ENCODE assay signal across 22 mouse cellular contexts in genomic region chr19:15669541-15669940, GRCm38 (mm10).
DNase-seq lines count a peak whose midpoint lies in the region; ATAC-seq lines count a peak whose summit lies in the region.
"Had no signal": no experiment of that assay in that cellular context is flagged by ENCODE, and none has a peak within 500 bp of the region (broad histone marks: within the 10 kb centered on the region; RNA-seq: fewer than 3 reads in every experiment).

No protein-coding gene starts in this region.

- H3K9me3 ChIP-seq in forebrain, embryonic 13.5 days (replicated peaks), result no peaks in the 10 kb centered on the region
- no peaks in the 10 kb centered on the region for H3K9me3 ChIP-seq in forebrain, embryonic 11.5 days (ENCODE audit: control insufficient read depth, low read length)
- H3K9me3 ChIP-seq in forebrain, embryonic 16.5 days (ENCODE audit: control insufficient read depth, low read length), result no peaks in the 10 kb centered on the region
- H3K9me3 ChIP-seq in midbrain, embryonic 16.5 days (replicated peaks; ENCODE audit: control insufficient read depth, low read length, poor library complexity, severe bottlenecking), result no peaks in the 10 kb centered on the region
- H3K9me3 ChIP-seq: embryonic facial prominence, embryonic 15.5 days; heart, embryonic 15.5 days; liver, embryonic 15.5 days; neural tube, embryonic 12.5 days had no signal

- H3K4me3 ChIP-seq in forebrain, embryonic 13.5 days, result no peak overlapping the region
- H3K4me3 ChIP-seq in forebrain, embryonic 11.5 days (ENCODE audit: low read depth, low read length), result no peak overlapping the region
- no peak overlapping the region for H3K4me3 ChIP-seq in forebrain, embryonic 16.5 days (replicated peaks; ENCODE audit: low read length)
- no peak overlapping the region for H3K4me3 ChIP-seq in midbrain, embryonic 16.5 days (ENCODE audit: low read depth, low read length)
- H3K4me3 ChIP-seq: embryonic facial prominence, embryonic 15.5 days; gastrocnemius, adult 2 months; heart, embryonic 15.5 days; liver, embryonic 15.5 days; neural tube, embryonic 12.5 days had no signal

- peaks cover 26% of the 10 kb centered on the region for H3K27me3 ChIP-seq in forebrain, embryonic 13.5 days
- H3K27me3 ChIP-seq in forebrain, embryonic 11.5 days (ENCODE audit: control insufficient read depth, insufficient read depth, low read length), result no peaks in the 10 kb centered on the region
- H3K27me3 ChIP-seq in forebrain, embryonic 16.5 days (replicated peaks; ENCODE audit: control insufficient read depth, insufficient read depth, low read length), result peaks cover 14% of the 10 kb centered on the region
- H3K27me3 ChIP-seq in midbrain, embryonic 16.5 days (ENCODE audit: control insufficient read depth, insufficient read depth, low read depth, low read length), result no peaks in the 10 kb centered on the region
- H3K27me3 ChIP-seq: embryonic facial prominence, embryonic 15.5 days; heart, embryonic 15.5 days; liver, embryonic 15.5 days; neural tube, embryonic 12.5 days had no signal

- peaks cover 29% of the 10 kb centered on the region for H3K4me1 ChIP-seq in forebrain, embryonic 13.5 days
- H3K4me1 ChIP-seq in forebrain, embryonic 11.5 days (replicated peaks; ENCODE audit: control insufficient read depth, insufficient read depth, low read length), result peaks cover 2% of the 10 kb centered on the region; the same call in 1 of the 2 replicates
- H3K4me1 ChIP-seq in forebrain, embryonic 16.5 days (replicated peaks; ENCODE audit: control insufficient read depth, insufficient read depth, low read length), result peaks cover 19% of the 10 kb centered on the region
- H3K4me1 ChIP-seq in midbrain, embryonic 16.5 days (ENCODE audit: control insufficient read depth, insufficient read depth, low read length), result peaks cover 25% of the 10 kb centered on the region
- H3K4me1 ChIP-seq: heart, embryonic 15.5 days; liver, embryonic 15.5 days had no signal

- no peaks in the 10 kb centered on the region for H3K36me3 ChIP-seq in forebrain, embryonic 13.5 days (ENCODE audit: poor library complexity, severe bottlenecking)
- no peaks in the 10 kb centered on the region for H3K36me3 ChIP-seq in forebrain, embryonic 11.5 days (ENCODE audit: control insufficient read depth, insufficient read depth, low read length)
- no peaks in the 10 kb centered on the region for H3K36me3 ChIP-seq in forebrain, embryonic 16.5 days (ENCODE audit: control insufficient read depth, insufficient read depth)
- H3K36me3 ChIP-seq in midbrain, embryonic 16.5 days (ENCODE audit: control insufficient read depth, insufficient read depth, low read length), result no peaks in the 10 kb centered on the region
- H3K36me3 ChIP-seq: embryonic facial prominence, embryonic 15.5 days; heart, embryonic 15.5 days; liver, embryonic 15.5 days; neural tube, embryonic 12.5 days had no signal

- no peak overlapping the region for H3K4me2 ChIP-seq in forebrain, embryonic 13.5 days
- H3K4me2 ChIP-seq in forebrain, embryonic 11.5 days (ENCODE audit: low read depth, low read length, severe bottlenecking), result no peak overlapping the region
- H3K4me2 ChIP-seq in forebrain, embryonic 16.5 days (ENCODE audit: low read length), result no peak overlapping the region
- H3K4me2 ChIP-seq in midbrain, embryonic 16.5 days (ENCODE audit: low read length), result no peak overlapping the region
- H3K4me2 ChIP-seq: embryonic facial prominence, embryonic 15.5 days; heart, embryonic 15.5 days; liver, embryonic 15.5 days; neural tube, embryonic 12.5 days had no signal

- peak overlapping the region; percentile 75; the same call in 1 of the 2 replicates for H3K27ac ChIP-seq in forebrain, embryonic 13.5 days
- no peak overlapping the region for H3K27ac ChIP-seq in forebrain, embryonic 11.5 days (ENCODE audit: low read depth, low read length)
- no peak overlapping the region for H3K27ac ChIP-seq in forebrain, embryonic 16.5 days (ENCODE audit: low read length)
- peak overlapping the region; percentile 47; the same call in 1 of the 2 replicates for H3K27ac ChIP-seq in midbrain, embryonic 16.5 days (ENCODE audit: low read length)
- H3K27ac ChIP-seq: embryonic facial prominence, embryonic 15.5 days; gastrocnemius, adult 2 months; heart, embryonic 15.5 days; kidney, postnatal 0 days; liver, embryonic 15.5 days had no signal

- DNase-seq in forebrain, embryonic 11.5 days (ENCODE audit: low spot score), result no peak
- peak; percentile 56 for DNase-seq in left cerebral cortex, postnatal 4 days
- DNase-seq in left cerebral cortex, adult 11 months (ENCODE audit: low spot score), result no peak
- no peak for DNase-seq in ovary, postnatal 10 days (ENCODE audit: low spot score)
- DNase-seq in thymus, postnatal 25 days, result no peak
- DNase-seq: B cell, adult 2 months; cerebellum, adult 9-10 months; embryo, embryonic 11 days; gastrocnemius, adult 2 months; heart, adult 18-20 months; retina, postnatal 1 day; spleen, adult 18-20 months; thymus, adult 2 months had no signal

- WGBS in forebrain, embryonic 13.5 days, result 54% methylated on average over 7 of the region's 7 CpGs
- 77% methylated on average over 7 of the region's 7 CpGs for WGBS in forebrain, embryonic 11.5 days
- 50% methylated on average over 7 of the region's 7 CpGs for WGBS in forebrain, embryonic 16.5 days
- WGBS in midbrain, embryonic 16.5 days, result 46% methylated on average over 7 of the region's 7 CpGs

- intact Hi-C loops in left cerebral cortex, postnatal 4 days (cut with DNase I), result no loop called here

- no peak; the same call in 1 of the 2 replicates for ATAC-seq in forebrain, embryonic 13.5 days
- no peak for ATAC-seq in forebrain, embryonic 11.5 days (replicated peaks; ENCODE audit: low FRiP score)
- 0 out of 2 replicates have a peak, but pooled peaks have one; percentile 21 for ATAC-seq in forebrain, embryonic 16.5 days
- 0 out of 2 replicates have a peak, but pooled peaks have one; percentile 34 for ATAC-seq in midbrain, embryonic 16.5 days
- ATAC-seq: hindbrain, embryonic 16.5 days had no signal

- H3K9ac ChIP-seq in forebrain, embryonic 13.5 days, result no peak overlapping the region
- no peak overlapping the region for H3K9ac ChIP-seq in forebrain, embryonic 11.5 days (ENCODE audit: low read length)
- no peak overlapping the region for H3K9ac ChIP-seq in forebrain, embryonic 16.5 days (replicated peaks; ENCODE audit: low read depth, low read length)
- H3K9ac ChIP-seq in midbrain, embryonic 16.5 days (ENCODE audit: low read depth, low read length), result no peak overlapping the region
- H3K9ac ChIP-seq: embryonic facial prominence, embryonic 15.5 days; heart, embryonic 15.5 days; liver, embryonic 15.5 days; neural tube, embryonic 12.5 days had no signal

Comparison
In these comparisons a context has a peak if more than half of its experiments do, and no peak if none do; other contexts are left out.
1. ATAC-seq: peak in forebrain, embryonic 16.5 days (single experiment) and midbrain, embryonic 16.5 days (single experiment); none in forebrain, embryonic 13.5 days (single experiment) and forebrain, embryonic 11.5 days (single experiment).
2. H3K27ac ChIP-seq: peak in forebrain, embryonic 13.5 days (single experiment) and midbrain, embryonic 16.5 days (single experiment); none in forebrain, embryonic 11.5 days (single experiment) and forebrain, embryonic 16.5 days (single experiment).